Mouse (Mus musculus) monocyte, adult 5-6 weeks (primary cell): ENCODE measurements around the gene Foxd2. TPM values are rescaled to one million over a fixed set of nuclear protein-coding genes. Genes with fewer than 3 reads are reported as not detected.

Experiments used
- ATAC-seq: fragments of 153-309, 156-312 bp; replicated peaks from 2 replicates; pipeline ENCODE4 v1.8.0; 2017; ENCODE audit warnings: mild to moderate bottlenecking; ENCODE audit not compliant: low TSS enrichment, insufficient number of reproducible peaks, severe bottlenecking, poor library complexity, low FRiP score
- total RNA-seq: library from RNA; stranded (forward); fragments of 200-1000, 200-491, 200-594 nt; gene quantifications from 3 replicates; pipeline ENCODE4 v1.2.3, GENCODE M21; 2017

Foxd2 gene
- total RNA-seq, 1 experiment from 2014 or later, result 0.10 TPM

DNA sequence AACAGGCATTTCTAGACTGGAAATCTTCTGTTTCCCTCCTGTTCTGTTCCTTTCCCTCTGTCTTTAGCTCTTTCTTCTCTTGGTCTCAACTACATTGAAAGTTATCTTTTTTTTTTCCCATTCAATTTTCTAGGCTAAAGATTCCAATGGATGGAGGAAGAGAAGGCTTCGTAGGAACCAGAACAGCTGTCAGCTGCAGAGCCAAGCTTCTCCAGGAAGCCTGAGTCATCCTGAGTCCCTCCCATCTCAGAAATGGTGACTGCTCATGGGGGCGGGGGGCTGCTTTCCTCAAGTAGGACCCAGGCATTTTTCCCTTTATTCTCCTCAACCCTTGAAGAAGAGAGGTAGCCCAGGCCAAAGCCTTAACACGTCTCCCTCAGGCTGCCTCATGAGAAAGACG lies 7.4 kb upstream of the Foxd2 start:
- ATAC-seq, result no peak

DNA sequence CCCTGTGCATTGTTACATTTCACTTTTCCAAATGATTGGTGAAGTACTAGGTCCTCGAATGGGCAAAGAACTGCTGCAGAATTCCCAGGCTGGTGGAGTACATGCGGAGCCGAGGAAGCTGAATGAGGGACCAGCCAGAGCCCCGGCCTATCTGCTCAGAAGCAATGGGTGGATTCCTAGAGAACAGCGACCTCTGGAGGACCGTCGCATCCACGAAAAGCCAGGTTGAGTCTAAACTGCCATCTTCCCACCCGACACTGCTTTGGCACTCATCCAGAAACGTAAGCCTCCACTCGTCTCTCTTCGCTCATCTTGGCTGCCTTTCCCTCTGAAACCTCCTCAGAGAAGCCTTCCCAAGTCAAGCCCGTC lies 4.9 kb upstream of the Foxd2 start:
- ATAC-seq, result no peak

DNA sequence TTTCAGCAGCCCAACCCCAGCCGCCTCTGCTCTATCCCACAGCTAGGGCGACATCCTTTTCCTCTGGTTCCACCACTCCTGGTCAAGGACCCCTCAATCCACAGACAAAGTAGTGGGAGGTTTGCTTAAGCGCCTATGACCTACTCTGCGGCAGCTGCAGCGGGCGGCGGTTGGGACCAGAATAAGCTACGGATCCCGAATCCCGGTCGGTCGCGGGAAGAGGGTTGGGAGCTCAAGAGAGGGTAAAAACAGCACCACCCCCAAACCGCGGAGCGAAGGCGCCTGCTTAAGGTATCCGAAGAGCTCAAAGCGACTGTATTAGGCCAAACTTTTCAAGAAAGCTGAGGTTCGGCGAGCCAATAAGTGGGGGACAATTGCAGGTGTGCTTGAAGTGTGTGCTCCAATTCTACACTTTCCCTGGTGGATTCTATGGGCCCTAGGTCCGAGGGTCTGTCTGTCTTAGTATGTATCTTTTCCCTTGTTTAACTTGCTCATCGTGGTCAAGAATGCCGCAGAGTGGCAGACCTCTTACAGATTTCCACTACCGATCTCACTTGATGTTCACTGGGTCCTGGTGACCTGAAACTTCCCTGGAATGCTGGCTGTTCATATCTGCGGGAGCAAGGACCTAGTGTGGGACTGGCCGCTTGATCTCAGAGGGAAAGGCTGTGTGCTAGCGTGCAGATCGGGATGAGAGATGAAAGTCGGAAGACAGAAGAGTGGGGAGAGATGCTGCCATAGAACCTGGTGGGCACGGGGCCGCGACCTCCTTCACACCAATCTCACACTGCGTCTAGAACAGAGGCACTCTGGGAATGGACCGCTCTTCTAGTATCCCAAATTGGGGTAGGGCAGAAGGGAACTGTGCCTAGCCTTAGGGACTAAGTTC lies 4.3 kb upstream of the Foxd2 start:
- no peak for ATAC-seq

DNA sequence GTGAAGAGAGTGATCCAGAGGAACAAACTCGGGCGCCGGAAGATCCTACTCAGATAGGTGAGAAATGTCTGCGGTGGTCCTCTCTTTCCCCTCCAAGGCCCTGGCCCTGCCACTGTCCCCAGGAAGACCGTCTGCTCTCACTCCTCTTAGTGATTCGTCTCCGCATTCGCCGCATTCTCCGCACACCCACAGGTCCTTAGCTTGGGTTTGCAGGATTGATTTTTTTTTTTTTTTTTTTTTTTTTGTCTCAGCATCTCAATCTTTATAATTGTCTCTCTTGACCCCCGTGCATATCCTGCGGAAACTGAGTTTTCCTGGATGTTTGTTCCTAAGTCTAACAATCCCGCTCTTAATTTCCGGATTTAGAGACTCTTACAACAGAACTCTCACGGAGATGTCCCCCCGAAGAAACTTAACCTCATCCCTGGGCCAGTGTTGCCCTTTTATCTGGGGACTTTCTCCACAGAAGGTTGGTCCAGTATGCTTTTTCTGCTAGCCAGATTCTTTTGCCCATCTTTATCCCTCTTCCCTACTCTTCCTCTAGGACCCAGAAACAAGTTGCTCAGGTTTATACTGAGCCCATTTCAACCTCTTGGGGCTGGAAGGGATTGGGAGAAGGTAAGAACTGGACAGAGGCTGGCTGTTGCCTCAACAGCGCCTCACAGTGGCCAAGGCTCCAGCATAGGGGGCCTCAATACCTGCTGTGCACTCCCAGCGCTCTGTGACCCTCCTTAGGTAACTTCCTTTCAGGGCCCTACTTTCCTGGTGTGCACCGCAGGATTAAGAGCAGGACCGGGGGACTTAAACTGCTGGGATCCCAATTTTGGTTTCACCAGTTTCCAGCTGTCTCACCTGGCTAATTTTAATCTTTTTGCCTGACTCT lies 1.2 kb upstream of the Foxd2 start:
- ATAC-seq, result 0 out of 2 replicates have a peak, but pooled peaks have one; percentile 15

DNA sequence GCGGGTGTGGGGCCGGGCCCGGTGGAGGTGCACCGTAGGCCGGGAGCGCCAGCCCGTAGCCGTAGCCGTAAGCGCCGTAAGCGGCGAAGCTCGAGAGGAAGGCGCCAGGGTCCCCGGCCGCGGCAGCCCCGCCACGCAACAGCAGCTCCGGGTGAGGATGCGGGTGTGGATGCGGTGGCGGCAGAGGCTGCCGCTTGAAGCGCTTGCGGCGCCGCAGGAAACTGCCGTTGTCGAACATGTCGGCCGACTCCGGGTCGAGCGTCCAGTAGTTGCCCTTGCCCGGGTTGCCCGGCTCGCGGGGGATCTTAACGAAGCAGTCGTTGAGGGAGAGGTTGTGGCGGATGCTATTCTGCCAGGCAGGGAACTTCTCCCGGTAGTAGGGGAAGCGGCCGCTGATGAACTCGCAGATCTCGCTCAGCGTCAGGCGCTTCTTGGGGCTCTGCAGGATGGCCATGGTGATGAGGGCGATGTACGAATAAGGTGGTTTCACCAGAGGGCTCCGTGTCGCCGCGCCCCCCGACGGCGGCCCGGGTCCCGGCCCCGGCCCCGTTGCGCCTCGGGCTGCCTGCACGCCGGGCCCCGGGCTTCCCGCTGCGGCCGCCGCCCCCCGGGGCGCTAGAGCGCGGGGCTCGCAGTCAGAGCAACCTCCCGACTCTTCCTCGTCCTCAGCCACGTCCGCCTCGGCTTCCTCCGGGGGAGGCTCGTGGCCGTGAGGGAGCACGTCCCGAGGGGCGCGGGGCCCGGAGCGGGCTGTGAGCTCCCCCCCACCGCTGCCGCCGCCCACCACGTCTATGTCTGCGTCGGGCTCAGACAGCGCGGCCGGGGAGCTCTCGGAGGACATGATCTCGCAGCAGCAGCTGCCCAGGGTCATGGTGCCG lies 483 bp downstream of the Foxd2 start:
- ATAC-seq, result no peak

DNA sequence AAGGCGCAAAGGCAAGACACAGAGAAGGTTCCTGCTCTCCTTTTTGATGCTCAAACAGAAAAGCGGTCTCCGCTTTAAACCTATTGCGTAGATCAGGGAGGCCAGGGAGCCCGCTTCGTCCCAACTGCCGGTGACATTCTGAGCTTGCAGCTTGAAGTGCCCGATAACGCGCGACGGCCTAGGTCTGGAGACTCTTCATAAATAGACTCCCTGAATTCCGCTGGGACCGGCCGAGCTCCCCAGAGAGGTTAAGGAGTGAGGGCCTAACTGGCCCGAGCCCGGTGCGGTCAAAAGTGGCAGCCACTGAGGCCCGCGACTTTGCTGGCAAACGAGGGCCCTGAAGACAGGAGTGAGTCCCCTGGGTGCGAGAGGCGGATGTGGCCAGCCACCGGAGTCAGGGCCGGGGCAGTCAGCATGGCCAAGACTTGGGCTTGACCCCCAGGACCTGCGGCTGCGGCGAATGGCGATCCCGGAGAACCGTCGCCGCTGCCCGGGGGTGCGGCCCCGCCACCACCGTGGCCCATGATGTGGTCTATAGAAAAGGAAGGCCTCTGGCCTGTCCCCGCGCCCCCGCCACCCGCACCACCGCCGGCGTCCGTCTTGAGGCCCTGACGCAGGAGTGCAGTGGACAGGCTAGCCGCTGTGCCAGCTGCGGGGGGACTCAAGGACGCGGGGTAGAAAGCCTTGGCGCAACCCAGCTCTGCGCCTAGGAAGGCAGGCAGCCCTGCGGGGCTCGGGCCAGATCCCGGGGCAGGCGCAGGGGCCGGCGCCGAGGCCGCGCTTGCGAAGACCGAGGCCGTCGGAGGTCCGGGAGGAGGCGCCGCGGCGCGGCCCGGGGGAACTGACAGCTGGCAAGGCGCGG lies 1.4 kb downstream of the Foxd2 start:
- no peak for ATAC-seq

DNA sequence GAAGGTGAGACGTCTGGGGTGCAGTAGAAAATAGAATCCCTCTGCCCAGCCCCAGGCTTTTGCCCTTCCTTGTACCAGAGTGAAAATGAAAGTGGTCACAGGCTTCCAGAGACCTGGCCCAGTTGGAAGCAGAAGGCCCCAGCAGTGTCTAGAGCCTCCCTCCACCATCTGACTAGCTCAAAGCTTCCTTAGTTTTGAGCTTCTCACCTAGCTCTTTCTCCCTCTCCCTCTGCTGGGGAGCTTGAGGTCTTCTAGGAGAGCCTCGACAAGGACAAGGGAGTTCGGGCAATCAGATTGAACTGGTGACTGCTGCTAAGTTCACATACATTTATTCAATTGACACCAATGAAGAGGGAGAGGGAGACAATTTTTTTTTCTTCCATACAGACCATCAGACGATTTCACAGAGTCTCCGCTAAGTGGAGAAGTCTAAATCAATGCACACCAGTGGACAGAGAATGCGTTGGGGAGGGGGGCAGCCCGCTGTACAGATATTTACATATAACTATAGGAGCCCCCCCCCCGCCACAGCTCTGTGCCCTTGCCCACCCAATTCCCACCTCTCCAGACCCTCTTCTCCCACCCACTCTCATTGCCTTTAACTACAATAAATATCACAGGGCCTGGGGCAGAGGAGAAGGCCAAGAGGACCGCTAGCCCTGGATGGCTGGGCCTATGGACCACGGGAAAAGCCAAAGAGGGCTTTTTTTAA lies 2.5 kb downstream of the Foxd2 start:
- no peak for ATAC-seq

DNA sequence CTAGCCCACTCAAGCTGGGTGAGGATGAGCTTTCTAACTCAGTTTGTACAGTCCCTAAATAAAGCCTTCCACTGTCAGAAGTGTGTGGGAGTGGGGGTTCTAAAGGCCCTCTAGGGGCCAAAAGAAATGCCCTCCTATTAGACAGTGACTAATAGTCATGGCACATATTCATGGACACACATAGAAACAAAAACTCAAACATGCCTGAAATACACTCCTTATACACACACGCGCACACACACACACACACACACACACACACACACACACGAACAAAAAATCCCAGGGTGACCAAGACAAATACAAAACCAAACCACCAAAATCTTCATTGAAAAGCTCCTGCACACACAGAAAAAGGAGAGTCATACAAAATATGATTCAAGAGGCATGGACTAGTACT lies 3.2 kb downstream of the Foxd2 start:
- no peak for ATAC-seq

DNA sequence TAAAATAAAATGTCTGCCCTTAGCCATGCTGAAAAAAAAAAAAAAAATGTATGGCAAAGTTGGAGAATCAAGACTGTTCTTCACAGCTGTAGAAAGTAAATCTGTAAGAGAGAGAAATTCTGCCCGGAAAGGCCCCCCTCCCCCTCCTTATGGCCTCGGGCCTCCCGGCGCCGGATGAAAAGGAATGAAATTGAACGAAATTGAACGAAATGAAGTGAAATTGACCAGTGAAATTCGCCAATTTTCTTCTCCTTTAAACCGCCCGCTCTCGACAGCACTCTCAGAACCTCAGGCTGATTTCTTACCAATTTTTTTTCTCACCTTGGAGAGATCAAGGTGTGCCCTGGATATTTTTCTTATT lies 5.3 kb downstream of the Foxd2 start:
- no peak for ATAC-seq

DNA sequence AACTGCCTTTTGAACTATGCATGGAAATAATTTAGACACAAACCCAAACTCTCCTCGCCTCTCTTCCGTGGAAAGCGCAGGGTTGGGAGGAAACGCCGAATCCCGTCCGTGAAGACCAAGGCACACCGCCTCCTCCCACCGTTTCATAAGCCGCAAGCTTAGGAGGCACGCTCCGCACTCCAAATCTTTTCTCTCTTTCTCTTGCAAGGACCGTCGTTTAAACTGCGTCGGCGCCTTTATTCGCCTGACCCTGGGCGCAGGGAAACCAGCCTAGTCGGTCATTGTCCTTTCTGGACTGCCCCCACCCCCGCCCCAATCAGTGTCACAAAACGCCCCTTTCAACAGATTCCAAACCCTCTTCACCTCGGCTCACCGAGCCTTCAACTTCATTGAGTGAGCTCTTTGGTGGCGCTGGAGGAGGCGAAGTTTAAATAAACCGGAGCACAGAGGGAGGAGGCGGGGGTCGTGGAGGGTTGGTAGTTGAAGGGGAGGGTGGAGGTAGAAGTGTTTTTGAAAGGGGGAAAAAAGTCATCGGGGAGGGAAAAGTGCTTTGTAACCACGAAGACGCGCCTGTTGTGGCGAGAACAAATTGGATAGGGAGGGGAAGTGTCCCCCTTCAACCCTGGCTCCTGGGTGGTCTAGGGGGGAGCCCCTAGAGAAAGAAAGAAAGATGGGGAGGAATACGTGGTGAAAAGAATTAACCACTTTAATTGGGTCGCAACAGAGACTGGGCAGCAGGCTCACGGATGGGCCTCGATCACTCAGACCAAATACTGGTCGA lies 5.8 kb downstream of the Foxd2 start:
- no peak for ATAC-seq

DNA sequence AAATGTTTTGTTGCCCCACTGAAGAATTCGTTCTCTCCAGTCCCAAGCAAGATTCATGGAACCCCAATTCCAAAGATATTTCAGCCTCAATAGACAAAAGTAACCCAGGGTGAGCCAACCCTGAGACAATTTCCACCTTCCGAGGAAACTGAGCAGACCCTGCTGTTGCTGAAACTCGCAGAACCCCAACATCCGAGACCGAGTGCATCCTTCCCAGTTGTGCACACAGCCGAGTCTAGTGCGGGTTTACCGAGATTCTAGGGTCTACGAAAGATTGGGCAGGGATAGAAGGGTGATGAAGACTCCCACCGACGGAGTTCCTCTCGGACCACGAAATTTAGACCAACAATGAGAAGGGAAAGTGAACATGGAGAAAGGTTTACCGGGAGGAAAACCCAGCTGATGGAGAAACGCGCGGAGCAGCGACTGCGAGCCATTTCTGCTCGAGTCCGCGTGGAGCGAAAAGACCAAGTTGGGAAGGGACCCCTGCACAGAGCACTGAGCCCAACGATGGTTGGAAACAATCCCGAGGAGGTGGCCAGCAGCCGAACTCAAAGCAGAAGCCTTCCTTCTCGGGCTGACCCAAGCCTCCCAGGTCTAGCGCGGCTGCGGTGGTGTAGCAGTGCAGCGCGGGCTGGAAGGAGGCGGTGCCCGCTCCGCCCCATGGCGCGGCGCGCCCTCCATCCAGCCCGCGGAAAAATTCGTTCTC lies 6.9 kb downstream of the Foxd2 start:
- ATAC-seq, result no peak

DNA sequence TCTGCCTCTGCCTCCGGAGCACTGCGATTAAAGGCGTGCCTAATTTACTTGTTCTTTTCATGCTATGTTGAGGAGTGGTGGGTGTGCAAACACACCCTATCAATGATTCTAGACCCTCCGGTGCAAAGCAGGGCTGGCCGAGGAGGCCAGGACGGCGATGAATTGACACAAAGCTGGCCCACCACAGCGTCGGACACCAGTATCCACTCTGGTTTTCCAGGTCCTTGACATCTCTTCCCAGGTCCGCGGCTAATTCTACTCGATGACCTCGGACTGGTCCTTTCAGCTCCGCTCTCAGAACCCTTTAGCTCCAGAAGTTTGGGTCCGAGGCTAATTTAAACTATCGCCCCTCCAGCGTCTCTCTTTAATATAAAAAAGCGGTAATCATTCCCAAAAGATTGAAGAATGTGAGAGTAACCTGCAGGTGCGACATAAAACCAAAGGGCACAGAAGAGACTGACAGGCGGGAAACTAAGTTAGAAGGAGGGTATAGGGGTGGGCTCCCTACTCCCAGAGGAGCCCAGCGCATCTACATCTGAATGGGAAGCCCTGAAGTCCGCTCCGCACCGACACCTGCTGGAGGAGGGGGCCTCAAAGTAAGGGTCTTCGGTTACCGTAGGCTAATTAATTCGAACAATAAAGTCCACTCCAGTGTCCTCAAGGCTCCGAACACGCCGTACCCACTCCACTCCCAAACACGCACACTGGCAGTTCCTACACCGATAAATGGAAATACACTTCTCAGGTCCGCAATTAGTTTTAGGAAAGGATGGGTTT lies 7.6 kb downstream of the Foxd2 start:
- ATAC-seq, result no peak

DNA sequence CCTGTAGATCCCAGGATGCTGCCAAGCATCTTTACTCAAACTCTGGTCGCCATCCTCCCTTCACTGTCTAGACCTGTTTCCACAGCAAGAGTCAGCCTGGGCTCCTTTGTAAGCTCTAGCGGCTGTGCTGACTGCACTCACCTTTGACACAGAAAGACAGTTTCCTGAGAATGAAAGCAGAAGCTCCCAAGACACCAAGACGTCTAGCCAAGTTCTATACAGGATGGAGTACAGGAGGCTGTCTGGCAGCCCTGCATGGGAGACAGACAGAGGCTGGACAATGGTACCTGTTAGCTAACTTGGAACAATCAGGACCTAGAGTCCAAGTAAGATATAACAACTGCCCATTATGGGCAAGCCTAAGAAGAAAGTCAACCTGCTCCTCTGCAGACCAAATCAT lies 8.8 kb downstream of the Foxd2 start:
- ATAC-seq, result no peak

DNA sequence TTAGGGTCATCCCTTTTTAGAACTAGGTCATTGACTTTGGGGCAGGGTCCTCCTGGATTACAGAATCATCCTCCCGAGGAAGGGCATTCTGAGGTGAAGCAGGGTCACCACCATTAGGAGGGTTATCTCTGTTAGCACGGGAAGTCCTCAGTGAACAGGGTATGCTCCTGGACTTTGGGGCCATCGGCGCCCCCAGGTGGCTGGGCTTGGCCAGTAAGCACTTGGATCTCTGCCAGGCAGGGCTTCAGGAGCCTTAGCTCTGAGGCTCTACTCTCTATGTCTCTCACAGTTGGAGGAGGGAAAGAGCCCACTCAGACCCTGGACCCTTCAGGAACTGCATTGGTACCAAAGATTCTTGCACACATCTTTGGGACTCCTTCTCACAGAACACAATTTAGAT lies 10.8 kb downstream of the Foxd2 start:
- ATAC-seq, result peak; percentile 45; the same call in 1 of the 2 replicates

DNA sequence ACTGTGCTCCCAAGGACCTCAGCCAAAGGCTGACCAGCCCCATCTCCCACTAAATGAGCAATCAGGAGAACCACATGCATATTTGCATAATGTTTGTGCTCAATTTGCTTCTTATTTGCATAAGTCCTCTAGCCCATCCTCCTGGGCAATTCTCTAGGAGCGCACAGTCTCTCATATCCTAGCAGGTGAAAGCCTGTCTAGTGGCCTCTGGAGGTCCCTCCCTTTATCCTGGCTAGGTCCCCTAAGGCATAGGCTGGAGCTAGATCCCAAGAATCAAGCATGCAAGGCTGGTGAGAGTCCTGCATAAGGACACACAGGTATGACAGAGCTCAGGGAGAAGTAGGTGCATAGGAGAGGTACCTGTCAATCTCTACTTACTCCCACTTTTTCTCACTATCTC lies 26.4 kb downstream of the Foxd2 start:
- no peak for ATAC-seq
